Mouse (Mus musculus): Measurements from ENCODE around the gene Irgq.
"Not testable (repeated sequence)": the region's sequence is repeated elsewhere in the genome, so short reads cannot be mapped to it uniquely, and the experiment has no call there.

Gene Irgq

DNA sequence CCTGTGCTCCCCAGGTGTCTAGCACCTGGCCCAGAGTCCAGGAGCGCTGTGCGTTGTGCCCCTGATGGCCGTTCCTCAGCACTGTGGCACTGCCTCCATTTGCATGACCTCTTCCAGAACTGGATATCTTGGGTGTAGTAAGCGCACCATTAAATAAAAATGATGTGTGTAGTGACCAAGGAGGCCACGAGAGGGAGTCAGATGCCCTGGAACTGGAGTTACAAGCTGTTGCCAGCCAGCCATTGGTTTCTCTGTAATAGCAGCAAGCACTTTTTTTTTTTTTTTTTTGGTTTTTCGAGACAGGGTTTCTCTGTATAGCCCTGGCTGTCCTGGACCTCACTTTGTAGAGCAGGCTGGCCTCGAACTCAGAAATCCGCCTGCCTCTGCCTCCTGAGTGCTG lies 14.2 kb upstream of the Irgq start:
- not testable (repeated sequence) for DNase-seq (ENCODE audit: low spot score)

DNA sequence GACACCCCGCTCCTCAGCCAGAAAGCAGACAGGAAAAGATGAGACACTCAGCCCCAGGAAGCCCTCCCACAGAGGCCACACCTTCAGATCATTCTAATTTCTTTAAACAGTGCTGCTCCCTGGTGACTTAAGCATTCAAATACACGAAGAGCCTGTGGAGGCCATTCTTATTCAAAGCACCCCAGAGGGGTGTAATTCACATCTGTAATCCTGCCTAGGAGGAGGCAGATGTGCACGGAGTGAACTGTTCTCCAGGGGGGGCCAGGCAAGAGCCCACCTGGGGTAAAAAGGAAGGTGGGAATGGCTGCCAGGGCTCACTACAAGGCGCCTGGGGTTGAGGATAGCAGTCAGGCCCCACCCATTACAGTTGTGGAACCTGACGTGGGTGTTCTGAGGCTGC lies 13.4 kb upstream of the Irgq start:
- DNase-seq (ENCODE audit: low spot score): no peak

DNA sequence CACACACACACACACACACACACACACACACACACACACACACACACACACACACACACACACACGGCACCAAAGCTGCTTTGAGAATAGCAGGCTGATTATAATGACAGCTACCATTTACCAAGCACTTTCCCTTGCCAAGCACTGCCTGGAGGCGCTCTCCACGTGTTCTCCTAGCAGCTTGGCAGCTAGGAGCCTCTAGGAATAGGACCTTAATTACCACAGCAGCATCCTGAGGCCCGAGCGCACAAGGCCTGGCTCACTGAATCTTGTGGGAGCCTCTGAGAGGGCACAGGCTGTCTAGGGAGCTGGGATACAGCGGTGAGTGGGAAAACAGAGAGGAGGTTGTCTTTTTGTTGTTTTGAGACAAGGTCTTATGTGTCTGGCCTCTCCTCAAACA lies 12.8 kb upstream of the Irgq start:
- no peak for DNase-seq (ENCODE audit: low spot score)

DNA sequence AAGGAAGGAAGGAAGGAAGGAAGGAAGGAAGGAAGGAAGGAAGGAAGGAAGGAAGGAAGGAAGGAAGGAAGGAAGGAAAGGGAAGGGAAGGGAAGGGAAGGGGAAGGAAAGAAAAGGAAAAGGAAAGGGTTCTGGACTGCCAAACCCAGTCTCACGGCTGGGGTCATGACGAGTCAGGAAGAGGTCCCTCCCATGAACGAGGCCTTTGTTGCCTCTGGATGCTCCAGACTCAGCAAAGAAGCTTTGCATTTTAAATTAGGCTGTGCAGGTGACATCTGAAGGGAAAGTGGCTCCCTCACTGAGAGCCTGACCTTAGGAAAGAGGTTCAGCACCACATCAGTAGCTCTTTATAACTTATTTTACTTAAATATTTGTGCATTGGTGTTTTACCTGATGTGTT lies 11.4 kb upstream of the Irgq start:
- DNase-seq (ENCODE audit: low spot score): no peak

DNA sequence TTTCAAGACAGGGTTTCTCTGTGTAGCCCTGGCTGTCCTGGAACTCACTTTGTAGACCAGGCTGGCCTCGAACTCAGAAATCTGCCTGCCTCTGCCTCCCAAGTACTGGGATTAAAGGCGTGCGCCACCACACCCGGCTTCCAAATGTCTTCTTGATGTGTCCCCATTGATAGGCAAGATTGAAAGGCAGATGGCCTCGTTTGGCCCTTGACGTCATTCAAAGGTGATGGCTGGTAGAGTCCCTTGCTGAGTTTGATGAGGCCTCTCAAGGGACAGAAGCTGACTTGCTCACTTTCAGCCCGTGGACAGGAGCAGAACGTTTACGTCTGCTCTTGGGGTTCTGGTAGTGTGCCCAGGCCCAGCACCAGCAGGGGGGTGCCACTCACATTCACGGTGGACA lies 10.4 kb upstream of the Irgq start:
- DNase-seq (ENCODE audit: low spot score): not testable (repeated sequence)

DNA sequence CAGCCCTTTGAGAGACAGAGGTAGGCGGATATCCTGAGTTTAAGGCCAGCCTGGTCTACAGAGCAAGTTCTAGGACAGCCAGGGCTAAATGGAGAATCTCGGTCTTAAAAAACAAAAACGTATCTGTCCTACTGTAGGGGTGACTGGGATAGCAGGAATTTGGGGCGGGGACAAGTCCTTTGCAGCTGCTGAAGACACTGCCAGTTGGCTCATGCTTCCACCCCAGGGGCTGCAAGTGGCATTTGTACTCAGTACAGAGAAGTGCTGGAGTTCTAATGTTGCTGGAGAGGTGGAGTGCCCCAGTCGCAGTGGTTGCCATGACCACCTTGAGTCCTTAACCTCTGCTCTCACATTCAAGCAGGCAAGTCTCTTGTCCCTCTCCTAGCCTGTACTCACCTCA lies 7.7 kb upstream of the Irgq start:
- DNase-seq (ENCODE audit: low spot score): no peak

DNA sequence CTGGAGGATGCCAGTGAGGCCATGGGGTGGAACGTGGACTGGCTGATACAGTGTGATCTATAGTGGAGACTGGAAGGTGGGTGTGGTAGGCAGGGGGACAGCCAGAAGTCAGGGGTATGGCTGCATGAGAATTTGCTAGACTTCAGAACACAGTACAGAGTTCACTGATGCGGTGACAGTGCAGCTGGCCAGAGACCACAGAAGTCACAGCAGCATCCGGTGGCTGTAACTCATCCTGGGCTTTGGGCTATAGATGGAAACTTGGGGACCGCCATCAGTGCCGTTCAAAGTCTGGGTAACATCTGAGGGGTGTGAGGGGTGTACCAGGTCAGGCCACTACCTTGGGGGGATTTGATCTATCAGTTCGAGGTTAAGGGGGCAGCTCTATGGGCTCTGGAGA lies 6.8 kb upstream of the Irgq start:
- no peak for DNase-seq (ENCODE audit: low spot score)

DNA sequence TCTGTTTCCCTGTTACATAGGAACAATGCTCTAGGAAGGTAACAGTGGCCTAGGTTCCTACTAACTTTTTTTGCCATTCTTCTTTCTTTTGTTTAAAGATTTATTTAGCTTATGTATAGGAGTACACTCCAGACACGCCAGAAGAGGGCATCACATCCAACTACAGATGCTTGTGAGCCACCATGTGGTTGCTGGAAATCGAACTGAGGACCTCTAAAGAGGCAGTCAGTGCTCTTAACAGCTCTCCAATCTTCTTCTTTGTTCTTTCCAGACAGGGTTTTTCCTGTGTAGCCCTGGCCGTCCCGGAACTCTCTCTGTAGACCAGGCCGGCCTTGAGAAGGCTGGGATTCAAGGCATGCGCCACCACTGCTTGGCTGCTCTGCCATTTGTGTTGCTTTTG lies 5.5 kb upstream of the Irgq start:
- DNase-seq (ENCODE audit: low spot score): no peak

DNA sequence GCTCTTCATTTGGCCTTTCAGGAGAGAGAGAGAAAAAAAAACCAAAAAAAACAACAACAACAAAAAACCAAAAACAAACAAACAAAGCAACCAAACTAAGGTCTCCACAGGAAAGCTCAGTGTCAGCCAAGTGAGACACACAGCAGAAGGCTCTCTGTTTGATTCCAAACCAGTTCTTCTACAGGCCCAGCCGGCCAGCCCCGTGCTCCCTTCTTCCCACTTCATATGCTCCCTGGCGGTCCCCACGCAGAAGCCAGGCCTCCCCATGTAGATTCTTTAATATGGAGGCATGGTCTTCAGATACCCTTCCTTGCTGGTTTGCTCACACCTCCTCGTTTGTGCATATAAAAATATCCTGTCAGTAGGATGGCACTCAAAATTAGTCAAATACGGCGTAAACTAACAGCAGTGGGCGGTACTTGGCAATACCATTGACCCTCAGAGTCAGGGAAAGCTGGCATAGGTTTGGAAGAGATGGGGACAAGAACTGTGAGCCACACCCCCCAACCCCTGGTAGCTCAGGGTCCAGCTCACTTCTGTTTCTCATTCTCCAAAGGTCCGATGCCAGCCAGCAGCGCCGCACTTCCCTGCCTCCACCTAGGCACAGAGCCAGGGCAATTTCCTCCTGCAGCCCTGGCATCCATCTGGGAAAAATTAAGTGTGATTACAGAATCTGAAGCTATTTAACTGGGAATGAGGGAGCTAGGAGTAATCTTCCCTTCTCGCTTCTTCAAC lies 4.6 kb upstream of the Irgq start:
- no peak for DNase-seq (ENCODE audit: low spot score)

DNA sequence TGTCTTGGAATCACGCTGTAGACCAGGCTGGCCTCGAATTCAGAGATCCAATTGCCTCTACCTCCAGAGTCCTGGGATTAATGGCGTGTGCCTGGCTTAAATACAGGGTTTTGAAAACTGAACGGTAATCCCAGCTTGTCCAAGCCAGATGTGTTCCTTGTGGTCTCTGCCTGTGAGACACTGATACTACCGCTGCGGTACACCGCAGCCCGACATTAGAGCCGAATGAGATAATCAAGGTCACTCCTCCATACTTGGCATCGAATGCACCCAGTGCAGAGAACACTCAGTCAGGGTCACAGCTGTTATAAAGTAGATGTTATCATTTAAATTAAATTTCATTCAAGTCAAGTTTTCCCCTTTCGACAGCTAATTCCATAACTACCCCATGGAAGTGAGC lies 1.6 kb upstream of the Irgq start:
- no peak for DNase-seq (ENCODE audit: low spot score)

DNA sequence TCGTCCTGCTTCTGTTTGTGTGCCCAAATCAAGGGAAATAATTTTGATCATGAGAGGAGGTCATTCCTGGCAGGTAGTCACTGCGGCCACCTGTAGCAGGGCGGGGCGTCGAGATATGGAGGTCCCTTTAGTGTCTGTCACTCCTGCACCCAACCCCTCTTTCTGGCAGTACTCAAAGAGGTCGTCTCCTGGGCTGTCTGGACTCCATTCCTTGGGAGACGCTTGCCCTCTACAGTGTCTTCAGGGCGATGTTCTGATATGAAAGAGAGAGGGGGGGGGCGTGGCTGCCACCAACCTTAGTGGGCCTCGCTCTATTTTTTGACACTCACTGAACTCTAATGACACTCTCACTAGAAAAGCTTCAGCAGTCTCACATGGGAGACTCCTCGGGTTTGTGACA lies 909 bp upstream of the Irgq start:
- DNase-seq (ENCODE audit: low spot score): no peak

DNA sequence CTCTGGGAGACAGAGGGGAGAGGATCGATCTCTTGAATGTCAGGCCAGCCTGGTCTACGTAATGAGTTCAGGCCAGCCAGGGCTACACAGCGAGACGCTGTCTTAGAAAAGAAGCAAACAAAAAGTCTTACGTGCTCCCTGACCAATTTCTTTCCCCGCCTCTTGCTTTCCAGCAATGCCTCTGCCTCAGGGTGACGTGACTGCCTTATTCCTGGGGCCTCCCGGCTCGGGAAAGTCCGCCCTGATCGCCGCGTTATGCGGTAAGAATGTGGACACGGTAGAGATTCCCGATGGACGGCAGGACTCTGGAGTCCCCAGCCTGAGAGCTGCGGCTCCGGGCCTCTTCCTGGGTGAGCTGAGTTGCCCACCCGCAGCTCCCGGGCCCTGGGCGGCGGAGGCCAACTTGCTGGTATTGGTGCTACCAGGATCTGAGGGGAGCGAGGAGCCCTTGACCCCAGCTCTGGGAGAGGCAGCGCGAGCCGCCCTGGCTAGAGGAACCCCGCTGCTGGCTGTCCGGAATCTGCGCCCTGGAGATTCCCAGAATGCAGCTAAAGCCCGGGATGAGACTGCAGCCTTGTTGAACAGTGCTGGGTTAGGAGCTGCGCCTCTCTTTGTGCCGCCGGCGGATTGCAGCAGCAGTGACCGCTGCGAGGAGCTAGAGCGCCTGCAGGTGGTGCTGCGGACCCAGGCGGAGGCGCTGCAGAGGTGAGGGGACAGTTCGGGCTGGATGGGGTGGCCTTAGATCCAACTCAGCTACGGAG lies 902 bp downstream of the Irgq start:
- peak; percentile 57 for DNase-seq (ENCODE audit: low spot score)

DNA sequence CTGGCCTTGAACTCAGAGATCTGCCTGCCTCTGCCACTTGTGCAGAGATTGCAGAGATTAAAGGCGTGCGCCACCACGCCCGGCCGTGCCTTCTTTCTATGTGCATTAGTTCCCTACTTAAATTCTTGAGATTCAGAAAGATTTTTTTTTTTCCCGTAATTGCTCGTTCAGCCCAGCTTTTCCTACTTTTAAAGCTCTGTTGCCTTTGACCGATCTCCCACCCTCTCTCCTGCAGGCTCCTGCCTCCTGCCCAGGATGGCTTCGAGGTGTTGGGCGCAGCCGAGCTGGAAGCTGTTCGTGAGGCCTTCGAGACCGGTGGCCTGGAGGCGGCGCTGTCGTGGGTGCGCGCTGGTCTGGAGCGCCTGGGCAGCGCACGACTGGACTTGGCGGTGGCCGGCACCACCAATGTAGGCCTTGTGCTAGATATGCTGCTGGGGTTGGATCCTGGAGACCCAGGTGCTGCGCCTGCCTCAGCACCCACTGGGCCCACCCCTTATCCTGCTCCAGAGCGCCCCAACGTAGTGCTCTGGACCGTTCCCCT lies 2.6 kb downstream of the Irgq start:
- no peak for DNase-seq (ENCODE audit: low spot score)

DNA sequence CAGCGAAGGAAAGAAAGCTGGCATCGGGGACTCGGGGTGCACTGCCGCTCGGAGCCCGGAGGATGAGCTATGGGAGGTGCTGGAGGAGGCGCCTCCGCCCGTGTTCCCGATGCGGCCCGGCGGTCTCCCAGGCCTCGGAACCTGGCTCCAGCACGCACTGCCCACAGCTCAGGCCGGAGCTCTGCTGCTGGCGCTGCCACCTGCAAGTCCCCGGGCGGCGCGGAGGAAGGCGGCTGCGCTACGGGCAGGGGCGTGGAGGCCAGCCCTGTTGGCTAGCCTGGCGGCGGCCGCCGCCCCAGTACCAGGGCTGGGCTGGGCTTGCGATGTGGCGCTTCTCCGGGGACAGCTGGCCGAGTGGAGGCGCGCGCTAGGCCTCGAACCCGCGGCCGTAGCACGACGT lies 3.3 kb downstream of the Irgq start:
- no peak for DNase-seq (ENCODE audit: low spot score)

DNA sequence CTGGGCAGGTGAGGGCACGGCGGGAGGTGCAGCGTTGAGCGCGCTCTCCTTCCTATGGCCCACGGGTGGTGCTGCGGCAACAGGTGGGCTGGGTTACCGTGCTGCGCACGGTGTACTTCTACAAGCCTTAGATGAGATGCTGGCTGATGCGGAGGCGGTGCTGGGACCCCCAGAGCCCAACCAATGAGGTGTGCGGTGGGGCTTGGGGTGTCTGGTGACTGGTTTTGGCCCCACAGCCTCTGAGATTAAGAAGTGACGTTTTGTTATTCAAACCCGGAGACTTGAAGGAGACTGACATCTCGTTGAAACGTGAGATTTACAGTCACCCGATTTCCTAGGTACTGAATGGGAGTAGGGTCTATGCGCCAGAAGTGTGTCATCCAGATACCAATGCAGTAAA lies 3.8 kb downstream of the Irgq start:
- no peak for DNase-seq (ENCODE audit: low spot score)

DNA sequence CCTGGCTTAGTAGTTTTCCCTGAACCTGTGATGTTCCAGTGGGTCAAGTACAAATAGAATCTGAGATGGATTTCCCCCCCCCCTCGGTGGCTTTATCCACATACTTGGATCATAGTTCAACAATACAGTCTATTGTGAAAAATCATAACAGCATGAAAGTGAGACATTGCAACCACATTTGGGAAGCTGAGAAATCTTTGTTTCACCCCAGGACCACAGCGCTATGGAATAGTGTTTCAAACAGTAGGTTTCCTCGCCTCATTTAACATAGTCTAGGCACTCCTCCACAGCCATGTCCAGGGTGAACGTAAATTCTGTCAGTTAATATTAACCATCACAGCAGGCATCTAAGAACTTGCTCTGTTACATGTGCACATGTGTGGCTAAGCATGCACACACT lies 6.6 kb downstream of the Irgq start:
- no peak for DNase-seq (ENCODE audit: low spot score)

DNA sequence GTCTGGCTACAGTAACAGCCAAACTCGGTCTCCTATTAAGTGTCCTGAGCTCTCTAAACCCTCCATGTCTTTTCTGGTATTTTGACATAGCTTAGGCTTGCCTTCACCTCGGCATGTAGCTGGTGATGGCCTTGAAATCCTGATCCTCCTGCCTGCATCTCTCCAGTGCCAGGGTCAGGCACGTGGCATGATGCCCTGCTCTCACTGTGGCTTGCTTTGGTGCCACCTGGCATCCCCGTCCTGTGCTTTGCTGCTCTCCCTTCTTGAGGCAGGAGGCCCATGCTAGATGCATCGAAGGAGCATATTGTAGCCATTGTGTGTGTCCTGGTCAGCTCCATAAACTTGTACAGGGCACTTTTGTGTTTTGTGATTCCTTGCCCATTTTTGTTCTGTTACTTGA lies 7.1 kb downstream of the Irgq start:
- DNase-seq (ENCODE audit: low spot score): no peak

DNA sequence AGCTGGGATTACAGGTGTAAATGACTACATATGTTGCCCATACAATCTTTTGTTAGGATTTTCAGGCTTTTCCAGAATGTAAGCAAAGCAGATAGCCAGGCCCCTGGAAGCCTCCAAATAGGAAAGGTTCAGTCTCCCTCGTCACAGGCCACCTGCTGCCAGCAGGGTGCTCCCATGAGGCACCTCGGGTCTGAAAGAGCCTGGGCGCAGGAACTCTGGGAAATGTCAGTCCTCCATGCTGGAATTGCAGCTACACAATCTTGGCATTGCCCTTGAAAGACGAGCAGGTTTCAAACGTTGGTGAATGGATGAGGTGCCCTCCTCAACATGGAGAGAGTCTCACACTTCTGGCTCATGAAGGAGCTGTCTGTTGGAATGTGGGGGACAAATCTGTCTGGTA lies 7.7 kb downstream of the Irgq start:
- DNase-seq (ENCODE audit: low spot score): no peak

DNA sequence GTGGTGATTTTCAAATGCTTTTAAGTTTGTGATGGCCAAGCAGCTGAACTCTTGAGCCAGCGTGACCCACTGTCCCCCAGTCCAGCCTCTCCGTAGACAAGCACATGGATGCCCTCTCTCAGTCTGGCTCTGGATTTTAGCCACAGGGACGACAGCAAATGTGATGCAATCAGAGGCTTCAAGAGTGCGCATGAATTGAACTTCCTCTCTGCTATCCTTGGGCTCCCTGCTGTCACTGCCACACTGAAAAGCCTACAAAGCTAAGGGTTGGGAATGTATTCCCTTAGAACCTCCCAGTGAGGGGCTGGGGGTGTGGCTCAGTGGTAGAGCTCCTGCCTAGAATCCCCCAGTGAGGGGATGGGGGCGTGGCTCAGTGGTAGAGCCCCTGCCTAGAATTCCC lies 8.2 kb downstream of the Irgq start:
- DNase-seq (ENCODE audit: low spot score): no peak

DNA sequence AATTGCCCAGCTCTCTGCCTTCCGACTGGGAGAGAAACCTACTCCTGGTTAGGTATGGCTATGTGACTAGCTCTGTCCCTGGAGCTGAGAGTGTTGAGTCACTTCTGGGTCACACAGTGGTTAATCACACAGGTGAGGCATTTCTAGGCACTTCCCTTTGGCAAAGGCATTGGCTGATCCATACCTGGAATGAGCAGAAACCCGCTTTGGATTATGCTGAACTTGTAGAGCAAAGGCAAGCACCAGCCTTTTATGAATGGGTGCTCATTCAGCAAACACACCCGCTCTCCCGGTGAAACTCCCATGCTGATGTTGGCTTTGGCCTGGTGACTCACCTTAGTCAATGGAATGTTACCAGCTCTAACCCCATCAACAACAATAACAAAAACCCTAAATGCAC lies 9.2 kb downstream of the Irgq start:
- no peak for DNase-seq (ENCODE audit: low spot score)

DNA sequence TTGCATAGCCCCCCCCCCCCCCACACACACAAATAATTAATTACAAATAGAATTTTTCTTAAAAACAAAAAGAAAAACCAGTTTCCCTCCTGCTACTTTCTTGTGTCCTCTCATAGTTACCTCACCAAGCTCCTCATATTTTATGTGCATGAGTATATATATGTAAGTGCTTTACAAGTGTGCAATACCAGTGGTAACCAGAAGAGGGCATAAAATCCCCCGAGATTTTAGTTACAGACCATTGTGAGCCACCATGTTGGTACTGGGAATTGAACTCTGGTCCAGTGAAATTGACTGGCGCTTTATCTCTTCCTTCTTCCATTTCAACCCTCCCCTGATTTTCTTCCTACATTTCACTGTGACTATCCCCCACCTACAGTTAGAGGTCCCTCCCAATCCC lies 14.0 kb downstream of the Irgq start:
- DNase-seq (ENCODE audit: low spot score): no peak

DNA sequence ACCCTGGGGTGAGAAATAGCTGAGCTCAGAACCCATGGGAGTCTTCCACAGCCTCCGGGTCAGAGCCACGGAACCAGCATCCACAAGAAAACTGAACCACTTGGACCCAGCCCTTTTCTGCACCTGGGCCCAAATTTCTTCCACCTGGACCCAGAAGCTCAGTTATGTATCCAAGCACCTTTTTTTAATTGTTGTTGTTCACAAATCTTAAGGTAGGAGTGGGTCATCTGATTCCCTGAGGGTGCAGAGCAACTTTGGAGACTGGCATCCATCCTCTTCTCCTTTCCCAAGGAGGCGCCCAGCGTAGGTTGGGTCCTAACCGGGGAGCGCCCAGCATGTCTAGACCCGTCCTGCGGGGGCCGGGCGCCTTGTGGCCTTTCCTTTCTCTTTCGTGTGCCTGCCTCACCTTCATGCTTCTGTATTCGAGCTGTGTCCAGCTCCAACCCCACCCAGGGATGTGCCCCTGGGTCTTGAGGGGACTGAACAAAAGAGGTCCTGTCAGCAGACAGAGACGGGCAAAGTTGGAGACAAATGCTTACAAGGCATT lies 15.7 kb downstream of the Irgq start, which contains the start of the genes Pinlyp and Xrcc1:
TSS of gene Pinlyp (minus strand) at position 51 of the 547 bp plus-strand sequence.
TSS of gene Xrcc1 (plus strand) at position 222 of the 547 bp plus-strand sequence.
- DNase-seq (ENCODE audit: low spot score): peak; percentile 30
